Mouse (Mus musculus): ENCODE results near the gene Map4k4.
A peak's percentile ranks its signal among the peaks of the same experiment; 100 is the strongest.

The Map4k4 gene

GRCm38 (mm10) chr1:39900181-39901005 is at the start of gene Map4k4:
Gene Map4k4 (plus strand): TSS chr1:39900913.
- peak; percentile 79 for DNase-seq (ENCODE audit: low spot score)

GRCm38 (mm10) chr1:39855949-39856348 is 44.8 kb upstream of the Map4k4 start:
- no peak for DNase-seq (ENCODE audit: low spot score)

GRCm38 (mm10) chr1:39856795-39857447 is 43.8 kb upstream of the Map4k4 start:
- DNase-seq (ENCODE audit: low spot score) = no peak

DNA sequence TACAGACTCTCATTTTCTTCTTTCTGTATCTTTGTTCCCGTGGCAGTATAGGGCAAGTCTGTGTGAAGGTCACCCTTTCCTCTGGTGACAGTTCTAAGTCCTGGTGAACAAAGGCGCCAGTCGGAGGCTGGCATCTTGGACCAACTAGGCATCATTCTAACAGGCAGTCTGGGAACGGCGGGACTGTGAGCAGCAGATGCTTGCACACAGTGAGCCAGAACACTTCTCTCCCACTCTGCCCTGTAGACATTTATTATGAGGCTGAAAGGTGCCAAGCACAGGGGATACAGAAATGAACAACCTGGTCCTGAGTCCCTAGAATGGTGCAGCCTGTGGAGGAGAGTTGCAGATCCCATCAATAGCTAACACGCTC is 43.3 kb upstream of the Map4k4 start:
- no peak for DNase-seq (ENCODE audit: low spot score)

GRCm38 (mm10) chr1:39859213-39859612 is 41.5 kb upstream of the Map4k4 start:
- DNase-seq (ENCODE audit: low spot score) = no peak

DNA sequence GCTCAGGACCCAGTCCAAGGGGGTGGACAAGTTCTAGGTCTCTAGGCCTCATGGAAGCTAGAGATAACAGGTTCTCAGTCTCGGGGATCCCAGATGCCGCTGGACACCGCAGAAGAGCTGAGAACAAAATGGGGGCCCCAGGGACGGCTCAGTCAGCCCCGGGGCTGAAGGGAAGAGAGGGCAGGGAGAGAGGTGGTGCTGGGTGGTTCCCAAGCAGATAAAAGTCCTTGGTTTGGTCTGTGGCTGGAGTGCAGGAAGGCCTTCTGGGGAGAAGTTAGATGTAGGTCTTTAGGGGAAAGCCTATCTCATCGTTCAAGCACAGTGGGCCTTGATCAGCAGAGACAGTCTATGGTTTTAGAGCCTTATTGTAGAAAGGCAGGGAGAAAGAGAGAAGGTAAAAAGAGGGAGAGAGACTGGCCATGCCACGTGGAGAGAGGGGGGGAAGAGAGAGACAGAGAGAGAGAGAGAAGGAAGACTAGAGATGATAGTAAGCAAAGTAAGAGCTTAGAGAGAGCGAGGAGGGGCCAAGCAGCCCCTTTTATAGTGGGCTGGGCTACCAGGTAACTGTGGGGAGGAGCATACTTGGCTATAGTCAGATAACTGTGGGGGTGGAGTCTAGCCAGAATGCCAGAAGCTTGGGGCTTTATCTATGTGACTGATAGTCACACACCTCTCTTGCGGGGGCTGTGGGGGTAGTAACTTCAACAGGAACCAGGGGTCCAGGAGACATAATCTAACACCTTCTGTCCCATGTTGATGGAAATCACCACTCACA is 34.2 kb upstream of the Map4k4 start:
- no peak for DNase-seq (ENCODE audit: low spot score)

DNA sequence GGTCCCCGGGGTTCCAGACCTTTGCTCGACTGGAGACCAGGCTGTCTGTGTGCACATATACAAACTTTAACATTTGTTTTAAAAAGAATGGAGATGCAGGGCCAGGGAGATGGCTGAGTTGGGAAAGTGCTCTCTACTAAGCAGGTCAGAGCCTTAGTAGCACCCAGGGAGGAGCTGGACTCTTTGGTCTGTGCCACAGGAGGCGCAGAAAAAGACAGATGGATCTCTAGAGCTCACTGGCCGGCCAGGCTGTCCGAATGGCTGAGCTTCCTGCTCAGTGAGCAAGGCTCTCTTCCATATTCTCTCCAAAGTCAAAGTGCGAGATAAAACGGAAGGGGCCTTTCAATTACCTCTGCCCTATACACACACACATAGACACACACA is 33.6 kb upstream of the Map4k4 start:
- no peak for DNase-seq (ENCODE audit: low spot score)

- no peak for DNase-seq (ENCODE audit: low spot score)
Measured at GRCm38 (mm10) chr1:39867966-39868593, 32.6 kb upstream of the Map4k4 start.

GRCm38 (mm10) chr1:39868825-39869571 is 31.7 kb upstream of the Map4k4 start:
- no peak for DNase-seq (ENCODE audit: low spot score)

GRCm38 (mm10) chr1:39869721-39870201 is 31.0 kb upstream of the Map4k4 start:
- no peak for DNase-seq (ENCODE audit: low spot score)

GRCm38 (mm10) chr1:39877981-39878380 is 22.7 kb upstream of the Map4k4 start:
- DNase-seq (ENCODE audit: low spot score) = no peak

DNA sequence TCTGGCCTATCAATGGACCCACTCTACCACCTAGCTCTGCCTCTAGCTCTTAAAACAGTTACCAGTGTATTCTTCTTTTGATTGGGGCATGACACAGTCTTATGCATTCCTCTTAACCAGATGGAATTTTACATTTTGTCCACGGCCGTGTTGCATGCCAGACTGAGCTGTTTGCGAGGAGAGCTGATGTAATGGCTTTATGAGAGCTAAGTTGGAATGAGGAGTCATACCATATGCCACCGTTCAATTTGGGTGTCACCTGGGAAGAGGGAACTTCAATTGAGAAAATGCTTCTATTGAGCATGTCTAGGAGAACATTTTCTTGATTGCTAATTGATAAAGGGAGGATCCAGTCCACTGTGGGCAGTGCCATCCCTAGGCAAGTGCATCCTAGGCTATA is 18.2 kb upstream of the Map4k4 start:
- no peak for DNase-seq (ENCODE audit: low spot score)

GRCm38 (mm10) chr1:39884803-39885515 is 15.8 kb upstream of the Map4k4 start:
- peak; percentile 50 for DNase-seq (ENCODE audit: low spot score)

DNA sequence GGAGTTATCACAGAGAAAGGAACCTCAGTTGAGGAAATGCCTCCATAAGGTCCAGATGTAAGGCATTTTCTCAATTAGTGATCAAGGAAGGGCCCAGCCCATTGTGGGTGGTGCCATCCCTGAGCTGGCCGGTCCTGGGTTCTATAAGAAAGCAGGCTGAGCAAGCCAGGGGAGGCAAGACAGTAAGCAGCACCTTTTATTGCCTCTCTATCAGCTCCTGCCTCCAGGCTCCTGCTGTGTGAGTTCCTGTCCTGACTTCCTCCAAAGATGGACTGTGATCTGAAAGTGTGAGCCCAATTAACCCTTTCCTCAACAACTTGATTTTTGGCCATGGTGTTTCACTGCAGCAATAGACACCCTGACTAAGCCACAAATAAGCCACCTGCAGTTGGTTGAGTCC is 12.7 kb upstream of the Map4k4 start:
- DNase-seq (ENCODE audit: low spot score) = no peak

DNA sequence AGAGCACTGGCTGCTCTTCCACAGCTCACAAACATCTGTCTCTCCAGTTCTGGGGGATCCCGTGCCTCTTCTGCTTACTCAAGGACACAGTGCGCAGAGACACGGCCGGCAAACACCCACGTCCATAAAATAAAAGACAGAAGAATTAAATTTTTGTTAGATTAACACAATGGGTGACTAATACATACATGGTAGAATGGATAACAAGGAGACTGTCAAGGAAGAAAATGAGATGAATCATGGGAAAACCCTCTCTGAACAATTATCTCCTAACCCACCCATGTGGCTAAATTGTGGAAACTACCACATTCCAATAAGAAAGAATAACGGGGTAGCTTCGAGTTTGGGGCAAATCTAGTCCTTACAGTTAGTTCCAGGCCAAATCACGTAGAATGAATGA is 11.3 kb upstream of the Map4k4 start:
- no peak for DNase-seq (ENCODE audit: low spot score)

DNA sequence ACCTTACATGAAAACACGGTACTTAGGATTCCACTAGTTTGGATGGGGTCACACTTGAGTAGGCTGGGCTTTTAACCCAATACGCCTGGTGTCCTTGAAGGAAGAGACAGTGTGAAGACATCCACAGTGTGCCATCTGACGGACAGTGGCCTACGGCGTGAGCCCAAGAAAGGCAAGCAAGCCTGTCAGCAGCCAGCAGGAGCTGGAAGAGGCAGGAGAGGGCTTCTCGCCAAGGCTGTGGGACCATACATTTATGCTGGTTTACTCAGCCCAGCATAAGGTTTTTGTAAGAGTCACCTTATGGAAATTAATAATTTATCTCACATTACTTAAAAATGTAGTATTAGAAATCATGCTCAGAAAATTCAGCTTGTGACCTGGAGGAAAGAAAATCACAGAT is 10.7 kb upstream of the Map4k4 start:
- no peak for DNase-seq (ENCODE audit: low spot score)

DNA sequence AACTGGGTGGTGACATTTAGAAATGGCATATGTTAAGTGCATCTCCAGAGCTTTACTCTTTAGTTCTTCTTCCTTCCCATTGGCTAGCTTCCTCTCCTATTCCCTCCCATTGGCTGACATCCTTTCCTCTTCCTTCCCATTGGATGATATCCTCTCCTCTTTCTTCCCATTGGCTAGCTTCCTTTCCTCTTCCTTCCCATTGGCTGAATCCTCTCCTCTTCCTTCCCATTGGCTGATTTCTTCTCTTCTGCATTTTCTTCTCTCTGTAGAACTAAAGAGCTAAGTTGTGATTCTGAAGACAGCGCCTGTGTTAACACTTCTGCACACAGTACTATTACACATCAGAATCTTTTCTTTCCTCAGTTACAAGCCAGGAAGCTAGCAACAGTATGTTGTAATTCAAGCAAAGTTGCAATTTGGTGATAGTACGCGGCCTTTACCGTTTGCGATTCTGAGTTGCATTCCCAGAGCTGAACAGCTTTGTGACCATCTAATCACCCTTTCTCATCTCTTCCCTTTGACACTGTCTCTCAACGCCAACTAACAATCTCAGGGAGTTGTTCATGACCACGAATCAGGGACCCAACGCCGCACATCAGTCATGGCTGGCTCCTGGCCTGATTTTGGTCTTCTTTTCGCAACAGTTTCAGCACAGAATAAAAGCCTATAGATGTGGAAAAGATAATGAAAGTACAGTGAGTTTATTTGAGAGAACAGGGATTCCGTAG is 7.4 kb upstream of the Map4k4 start:
- DNase-seq (ENCODE audit: low spot score) = no peak

DNA sequence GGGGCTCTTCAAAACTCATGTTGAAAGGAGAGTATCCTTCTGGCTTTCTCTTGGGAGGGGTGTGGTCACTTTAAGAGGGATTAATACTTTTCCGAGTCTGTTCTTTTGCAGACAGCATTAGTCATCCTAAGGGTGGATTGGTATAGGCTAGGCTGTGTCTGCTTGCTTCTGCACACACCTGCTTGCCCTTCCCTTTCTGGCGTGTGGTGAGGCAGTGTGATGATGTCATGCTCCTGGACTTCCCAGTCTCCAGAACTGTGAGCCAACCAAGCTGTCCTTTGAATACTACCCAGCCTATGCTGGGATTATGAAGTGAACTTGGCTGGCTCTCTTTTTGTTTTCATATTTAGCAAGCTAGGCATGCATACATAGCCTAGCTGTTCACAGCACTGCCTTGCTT is 5.6 kb upstream of the Map4k4 start:
- no peak for DNase-seq (ENCODE audit: low spot score)

DNA sequence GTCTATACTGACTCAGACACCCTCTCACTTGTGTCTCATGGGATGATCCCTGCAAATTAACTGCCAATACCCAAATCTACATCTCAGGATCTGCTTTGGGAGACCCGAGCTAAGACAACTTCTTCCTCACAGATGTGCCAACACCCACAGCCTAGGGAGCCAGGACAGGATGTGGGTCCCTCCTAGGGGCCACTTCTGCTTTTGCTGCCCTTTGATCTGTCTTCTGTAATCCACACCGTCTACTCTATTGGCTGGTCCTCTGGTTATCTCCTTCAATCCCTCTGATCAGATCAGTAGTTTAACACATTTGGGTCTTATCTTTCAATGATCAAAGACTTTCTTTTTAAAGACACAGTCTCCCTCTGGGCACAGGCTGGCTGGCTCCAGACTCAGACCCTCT is 5.2 kb upstream of the Map4k4 start:
- no peak for DNase-seq (ENCODE audit: low spot score)

DNA sequence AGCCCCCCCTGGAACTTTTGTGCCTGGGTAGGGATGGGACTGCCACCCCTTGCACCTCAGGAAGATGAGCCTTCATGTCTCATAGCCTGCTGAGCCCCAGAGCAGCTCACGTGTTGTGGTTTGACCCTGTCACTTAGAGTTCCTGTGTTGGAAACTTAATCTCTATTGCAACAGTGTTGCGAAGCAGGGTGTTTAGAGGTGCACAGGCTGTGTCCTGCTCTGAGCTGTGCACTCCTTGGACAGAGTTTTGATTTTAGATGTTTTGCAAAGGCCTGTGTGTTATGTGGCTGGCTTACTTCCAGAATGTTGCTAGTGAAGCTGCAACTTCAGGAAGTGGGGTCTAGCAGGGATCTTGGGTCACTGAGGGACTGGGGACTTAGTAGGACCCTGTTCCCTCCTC is 4.1 kb upstream of the Map4k4 start:
- DNase-seq (ENCODE audit: low spot score) = no peak

All from retina, embryonic 14.5 days (tissue).